In the genomic region with DNA sequence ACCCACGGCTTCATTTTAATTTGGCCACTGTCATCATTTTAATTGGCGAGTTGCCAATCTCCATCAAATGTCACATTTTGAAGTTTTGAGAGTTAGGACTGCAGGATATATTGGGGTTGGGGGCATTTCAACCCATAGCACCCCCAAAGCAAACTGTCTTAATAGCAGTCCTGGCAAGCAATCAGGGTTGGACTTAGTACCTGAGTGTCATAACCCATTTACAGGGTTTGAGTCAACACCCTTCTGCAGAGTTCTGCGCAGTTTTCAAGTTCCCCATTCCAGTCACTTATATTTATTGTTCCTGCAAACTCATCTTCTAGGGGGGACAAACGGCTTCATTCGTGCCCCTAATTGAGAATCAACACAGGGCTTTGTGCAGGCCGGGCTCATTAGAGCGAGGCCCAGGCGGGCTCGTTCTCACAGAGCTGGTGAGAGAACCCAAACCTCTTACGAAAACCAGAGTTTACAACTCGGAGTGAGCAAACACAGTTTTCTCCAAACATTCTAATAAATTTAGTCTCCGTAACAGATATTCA, we compare ENCODE assay signal across 24 mouse cellular contexts. TPM values are rescaled to one million over a fixed set of nuclear protein-coding genes. Genes with fewer than 3 reads are reported as not detected.
A peak's percentile ranks its signal among the peaks of the same experiment; 100 is the strongest.
DNase-seq lines count a peak whose midpoint lies in the region; ATAC-seq and TF ChIP-seq lines count a peak whose summit lies in the region.
"Had no signal": no experiment of that assay in that cellular context is flagged by ENCODE, and none has a peak within 500 bp of the region (broad histone marks: within the 10 kb centered on the region; RNA-seq: fewer than 3 reads in every experiment).

No protein-coding gene starts in this region.

- no peak overlapping the region for H3K9ac ChIP-seq in midbrain, embryonic 11.5 days (ENCODE audit: low read length)
- no peak overlapping the region for H3K9ac ChIP-seq in midbrain, embryonic 15.5 days
- no peak overlapping the region for H3K9ac ChIP-seq in intestine, embryonic 15.5 days
- H3K9ac ChIP-seq in intestine, postnatal 0 days (ENCODE audit: low read depth, low read length) = no peak overlapping the region
- H3K9ac ChIP-seq: embryonic facial prominence, embryonic 13.5 days; embryonic facial prominence, embryonic 15.5 days; forebrain, embryonic 13.5 days; forebrain, embryonic 15.5 days had no signal

- no peak overlapping the region for H3K27ac ChIP-seq in midbrain, embryonic 11.5 days (ENCODE audit: low read depth, low read length)
- H3K27ac ChIP-seq in midbrain, embryonic 15.5 days = no peak overlapping the region
- peak overlapping the region; percentile 57 for H3K27ac ChIP-seq in intestine, embryonic 15.5 days
- no peak overlapping the region for H3K27ac ChIP-seq in intestine, postnatal 0 days (ENCODE audit: low read depth, low read length)
- H3K27ac ChIP-seq: embryonic facial prominence, embryonic 13.5 days; embryonic facial prominence, embryonic 15.5 days; forebrain, embryonic 13.5 days; forebrain, embryonic 15.5 days had no signal

- no peak for ATAC-seq in midbrain, embryonic 11.5 days (ENCODE audit: low FRiP score)
- ATAC-seq in midbrain, embryonic 15.5 days (replicated peaks) = no peak
- peak; percentile 62 for ATAC-seq in intestine, embryonic 15.5 days
- ATAC-seq in intestine, postnatal 0 days = peak; percentile 46; the same call in 1 of the 2 replicates
- ATAC-seq in erythroblast, adult 5-6 weeks (replicated peaks; ENCODE audit: low FRiP score, poor library complexity, severe bottlenecking) = no peak
- ATAC-seq: forebrain, embryonic 13.5 days; forebrain, embryonic 15.5 days had no signal

- no peaks in the 10 kb centered on the region for H3K27me3 ChIP-seq in midbrain, embryonic 11.5 days (ENCODE audit: control insufficient read depth, insufficient read depth, low read length)
- H3K27me3 ChIP-seq in midbrain, embryonic 15.5 days (replicated peaks) = no peaks in the 10 kb centered on the region
- H3K27me3 ChIP-seq in intestine, embryonic 15.5 days (replicated peaks) = no peaks in the 10 kb centered on the region
- H3K27me3 ChIP-seq in intestine, postnatal 0 days (replicated peaks; ENCODE audit: control insufficient read depth, insufficient read depth, low read length) = no peaks in the 10 kb centered on the region
- H3K27me3 ChIP-seq: embryonic facial prominence, embryonic 13.5 days; embryonic facial prominence, embryonic 15.5 days; forebrain, embryonic 13.5 days; forebrain, embryonic 15.5 days had no signal

- DNase-seq in midbrain, embryonic 11.5 days (ENCODE audit: low spot score, missing footprints) = peak; percentile 57
- peak; percentile 19 for DNase-seq in testis, postnatal 10 days (ENCODE audit: low spot score)
- DNase-seq in testis, postnatal 14 days (ENCODE audit: low spot score) = no peak
- DNase-seq in neural tube, embryonic 10.5 days (ENCODE audit: extremely low spot score, low spot score) = no peak
- DNase-seq: adrenal gland, adult 2 months; adrenal gland, postnatal 10 days; adrenal gland, postnatal 25 days; cerebellum, adult 11 months; cerebellum, adult 18-20 months; cerebellum, adult 8-10 months; cerebellum, adult 9-11 months; cerebellum, postnatal 14 days; cerebellum, postnatal 36 days; embryo, embryonic 11 days had no signal

- H3K4me1 ChIP-seq in midbrain, embryonic 11.5 days (ENCODE audit: control insufficient read depth, insufficient read depth, low read length) = peaks cover 4% of the 10 kb centered on the region
- H3K4me1 ChIP-seq in midbrain, embryonic 15.5 days = peaks cover 2% of the 10 kb centered on the region
- H3K4me1 ChIP-seq in intestine, embryonic 15.5 days (replicated peaks) = peaks cover 25% of the 10 kb centered on the region
- peaks cover 6% of the 10 kb centered on the region; the same call in 1 of the 2 replicates for H3K4me1 ChIP-seq in intestine, postnatal 0 days (replicated peaks; ENCODE audit: control insufficient read depth, insufficient read depth, low read length)

- TF ChIP-seq CTCF in intestine, postnatal 0 days (IDR thresholded peaks at IDR 0.05; ENCODE audit: low read depth) = no peak

- WGBS in midbrain, embryonic 11.5 days = 92% methylated on average over 12 of the region's 12 CpGs
- WGBS in midbrain, embryonic 15.5 days = 86% methylated on average over 12 of the region's 12 CpGs
- 36% methylated on average over 12 of the region's 12 CpGs for WGBS in intestine, embryonic 15.5 days
- 36% methylated on average over 12 of the region's 12 CpGs for WGBS in intestine, postnatal 0 days

- no peak overlapping the region for H3K4me2 ChIP-seq in midbrain, embryonic 11.5 days
- no peak overlapping the region for H3K4me2 ChIP-seq in midbrain, embryonic 15.5 days
- no peak overlapping the region for H3K4me2 ChIP-seq in intestine, embryonic 15.5 days (replicated peaks)
- no peak overlapping the region; the same call in 1 of the 2 replicates for H3K4me2 ChIP-seq in intestine, postnatal 0 days (replicated peaks; ENCODE audit: low read depth)
- H3K4me2 ChIP-seq: embryonic facial prominence, embryonic 13.5 days; embryonic facial prominence, embryonic 15.5 days; forebrain, embryonic 13.5 days; forebrain, embryonic 15.5 days had no signal

- H3K4me3 ChIP-seq in midbrain, embryonic 11.5 days (ENCODE audit: low read depth, low read length) = no peak overlapping the region
- no peak overlapping the region for H3K4me3 ChIP-seq in midbrain, embryonic 15.5 days
- no peak overlapping the region for H3K4me3 ChIP-seq in intestine, embryonic 15.5 days (replicated peaks)
- no peak overlapping the region for H3K4me3 ChIP-seq in intestine, postnatal 0 days (ENCODE audit: low read depth, low read length)
- H3K4me3 ChIP-seq: embryonic facial prominence, embryonic 13.5 days; embryonic facial prominence, embryonic 15.5 days; forebrain, embryonic 13.5 days; forebrain, embryonic 15.5 days had no signal

- H3K36me3 ChIP-seq in midbrain, embryonic 11.5 days (ENCODE audit: control insufficient read depth, insufficient read depth, low read length) = no peaks in the 10 kb centered on the region
- no peaks in the 10 kb centered on the region for H3K36me3 ChIP-seq in midbrain, embryonic 15.5 days (replicated peaks)
- H3K36me3 ChIP-seq in intestine, embryonic 15.5 days = no peaks in the 10 kb centered on the region
- no peaks in the 10 kb centered on the region for H3K36me3 ChIP-seq in intestine, postnatal 0 days (ENCODE audit: control insufficient read depth, insufficient read depth)
- H3K36me3 ChIP-seq: embryonic facial prominence, embryonic 13.5 days; embryonic facial prominence, embryonic 15.5 days; forebrain, embryonic 15.5 days had no signal

- no peaks in the 10 kb centered on the region for H3K9me3 ChIP-seq in midbrain, embryonic 11.5 days (ENCODE audit: control insufficient read depth, low read length)
- no peaks in the 10 kb centered on the region for H3K9me3 ChIP-seq in midbrain, embryonic 15.5 days
- H3K9me3 ChIP-seq in intestine, embryonic 15.5 days = no peaks in the 10 kb centered on the region
- no peaks in the 10 kb centered on the region for H3K9me3 ChIP-seq in intestine, postnatal 0 days (ENCODE audit: control insufficient read depth)
- H3K9me3 ChIP-seq: embryonic facial prominence, embryonic 13.5 days; embryonic facial prominence, embryonic 15.5 days; forebrain, embryonic 13.5 days; forebrain, embryonic 15.5 days had no signal

RNA-seq across cellular contexts. Expression of gene Cdh5, which starts 34.0 kb away (rescaled TPM):
- polyA plus RNA-seq in midbrain, embryonic 11.5 days (2014; fragmentation: Nextera tagmentation; extraction: Ambion mirVana) = 18.0 and 19.0 TPM in 2 replicates
- polyA plus RNA-seq in midbrain, embryonic 15.5 days (2015; fragmentation: Nextera tagmentation; extraction: Ambion mirVana) = 15.3 and 16.1 TPM in 2 replicates
- polyA plus RNA-seq in intestine, embryonic 15.5 days (2015; fragmentation: Nextera tagmentation; extraction: Ambion mirVana) = 25.3 and 26.0 TPM in 2 replicates
- 12.1 and 12.4 TPM in 2 replicates for polyA plus RNA-seq in intestine, postnatal 0 days (2015; fragmentation: Nextera tagmentation; extraction: Ambion mirVana)
- total RNA-seq in erythroblast, adult 5-6 weeks (2015; ENCODE audit: low replicate concordance) = not detected in 2 replicates
- not detected in 2 replicates for total RNA-seq in erythroblast, adult 5-6 weeks (2017; ENCODE audit: low replicate concordance)
- total RNA-seq: common myeloid progenitor, adult 5-6 weeks; MEL had no signal

Comparison
In these comparisons a context has a peak if more than half of its experiments do, and no peak if none do; other contexts are left out.
1. DNase-seq: peak in midbrain, embryonic 11.5 days (single experiment) and testis, postnatal 10 days (single experiment); none in testis, postnatal 14 days (single experiment) and neural tube, embryonic 10.5 days (single experiment).
2. ATAC-seq: peak in intestine, embryonic 15.5 days (single experiment) and intestine, postnatal 0 days (single experiment); none in midbrain, embryonic 11.5 days (single experiment), midbrain, embryonic 15.5 days (single experiment) and erythroblast, adult 5-6 weeks (single experiment).